13 mouse cellular contexts compared by ENCODE assay signal in the genomic region with DNA sequence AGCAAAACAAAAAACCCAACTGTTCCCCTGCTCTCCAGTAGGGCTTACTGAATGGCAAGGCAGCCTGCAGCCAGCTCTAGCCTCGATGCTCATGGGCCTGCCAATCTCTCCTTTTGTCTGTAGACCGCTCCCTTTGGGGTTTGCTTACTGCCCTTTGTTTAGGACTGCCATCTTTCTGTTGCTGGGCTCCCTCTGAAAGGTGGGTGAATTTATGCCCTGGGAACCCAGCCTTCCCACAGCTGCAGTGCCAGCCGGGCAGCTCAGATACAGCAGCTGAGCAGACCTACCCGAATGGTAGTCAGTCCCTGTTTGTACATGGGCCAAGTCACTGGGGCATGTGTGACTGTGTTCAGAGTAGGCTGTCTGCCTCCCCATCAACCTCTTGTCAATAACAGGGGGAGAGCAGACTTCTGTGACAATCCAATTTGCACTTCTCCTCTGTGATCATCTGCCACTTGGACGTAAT. TPM values are rescaled to one million over a fixed set of nuclear protein-coding genes. Genes with fewer than 3 reads are reported as not detected.
DNase-seq lines count a peak whose midpoint lies in the region; ATAC-seq lines count a peak whose summit lies in the region.
"Had no signal": no experiment of that assay in that cellular context is flagged by ENCODE, and none has a peak within 500 bp of the region (broad histone marks: within the 10 kb centered on the region; RNA-seq: fewer than 3 reads in every experiment).

No protein-coding gene starts in this region.

- H3K27me3 ChIP-seq in forebrain, embryonic 14.5 days (replicated peaks; ENCODE audit: control insufficient read depth, insufficient read depth, low read length): no peaks in the 10 kb centered on the region
- no peaks in the 10 kb centered on the region for H3K27me3 ChIP-seq in midbrain, embryonic 11.5 days (ENCODE audit: control insufficient read depth, insufficient read depth, low read length)
- no peaks in the 10 kb centered on the region for H3K27me3 ChIP-seq in kidney, embryonic 15.5 days
- H3K27me3 ChIP-seq: embryonic facial prominence, embryonic 15.5 days had no signal

- no peaks in the 10 kb centered on the region for H3K9me3 ChIP-seq in forebrain, embryonic 14.5 days (replicated peaks; ENCODE audit: control insufficient read depth, low read length)
- no peaks in the 10 kb centered on the region for H3K9me3 ChIP-seq in midbrain, embryonic 11.5 days (ENCODE audit: control insufficient read depth, low read length)
- no peaks in the 10 kb centered on the region for H3K9me3 ChIP-seq in kidney, embryonic 15.5 days (replicated peaks)
- H3K9me3 ChIP-seq: embryonic facial prominence, embryonic 15.5 days had no signal

- WGBS in forebrain, embryonic 14.5 days: 3% methylated on average over 5 of the region's 5 CpGs
- 17% methylated on average over 5 of the region's 5 CpGs for WGBS in midbrain, embryonic 11.5 days
- 72% methylated on average over 5 of the region's 5 CpGs for WGBS in kidney, embryonic 15.5 days

- no peak overlapping the region for H3K4me2 ChIP-seq in forebrain, embryonic 14.5 days (ENCODE audit: low read length)
- peak overlapping the region; percentile 19; the same call in 1 of the 2 replicates for H3K4me2 ChIP-seq in midbrain, embryonic 11.5 days
- no peak overlapping the region for H3K4me2 ChIP-seq in kidney, embryonic 15.5 days
- H3K4me2 ChIP-seq: embryonic facial prominence, embryonic 15.5 days had no signal

- H3K27ac ChIP-seq in forebrain, embryonic 14.5 days (ENCODE audit: low read depth, low read length): peak overlapping the region; percentile 88
- peak overlapping the region; percentile 88 for H3K27ac ChIP-seq in midbrain, embryonic 11.5 days (ENCODE audit: low read depth, low read length)
- no peak overlapping the region for H3K27ac ChIP-seq in kidney, embryonic 15.5 days
- H3K27ac ChIP-seq: embryonic facial prominence, embryonic 15.5 days; kidney, postnatal 0 days had no signal

- ATAC-seq in forebrain, embryonic 14.5 days: peak; percentile 96
- peak; percentile 92 for ATAC-seq in midbrain, embryonic 11.5 days (ENCODE audit: low FRiP score)
- no peak for ATAC-seq in kidney, embryonic 15.5 days (replicated peaks; ENCODE audit: low FRiP score)

- H3K9ac ChIP-seq in forebrain, embryonic 14.5 days (ENCODE audit: low read length): no peak overlapping the region
- peak overlapping the region; percentile 51; the same call in 1 of the 2 replicates for H3K9ac ChIP-seq in midbrain, embryonic 11.5 days (ENCODE audit: low read length)
- H3K9ac ChIP-seq in kidney, embryonic 15.5 days: no peak overlapping the region
- H3K9ac ChIP-seq: embryonic facial prominence, embryonic 15.5 days had no signal

- no peak overlapping the region for H3K4me3 ChIP-seq in forebrain, embryonic 14.5 days (ENCODE audit: low read depth, low read length)
- H3K4me3 ChIP-seq in midbrain, embryonic 11.5 days (ENCODE audit: low read depth, low read length): no peak overlapping the region
- no peak overlapping the region for H3K4me3 ChIP-seq in kidney, embryonic 15.5 days (replicated peaks)
- H3K4me3 ChIP-seq: embryonic facial prominence, embryonic 15.5 days had no signal

- peak; percentile 18 for DNase-seq in right cerebral cortex, postnatal 4 days
- no peak for DNase-seq in right cerebral cortex, postnatal 36 days (ENCODE audit: low spot score in 2 of 2)
- DNase-seq in forebrain, embryonic 14.5 days (ENCODE audit: low spot score): peak; percentile 95
- DNase-seq in midbrain, embryonic 11.5 days (ENCODE audit: low spot score, missing footprints): peak; percentile 95
- DNase-seq in retina, postnatal 1 day: peak; percentile 56
- no peak for DNase-seq in urinary bladder, postnatal 36 days (ENCODE audit: low spot score in 2 of 2)
- no peak for DNase-seq in thymus, postnatal 25 days
- DNase-seq: gastrocnemius, postnatal 14 days; lung, postnatal 10 days; thymus, adult 18-20 months had no signal

- no peaks in the 10 kb centered on the region for H3K36me3 ChIP-seq in forebrain, embryonic 14.5 days (ENCODE audit: control insufficient read depth, insufficient read depth, low read length)
- H3K36me3 ChIP-seq in midbrain, embryonic 11.5 days (ENCODE audit: control insufficient read depth, insufficient read depth, low read length): no peaks in the 10 kb centered on the region
- H3K36me3 ChIP-seq in kidney, embryonic 15.5 days: no peaks in the 10 kb centered on the region
- H3K36me3 ChIP-seq: embryonic facial prominence, embryonic 15.5 days had no signal

- peaks cover 18% of the 10 kb centered on the region for H3K4me1 ChIP-seq in forebrain, embryonic 14.5 days (ENCODE audit: control insufficient read depth, insufficient read depth, low read length)
- H3K4me1 ChIP-seq in midbrain, embryonic 11.5 days (ENCODE audit: control insufficient read depth, insufficient read depth, low read length): peaks cover 9% of the 10 kb centered on the region
- H3K4me1 ChIP-seq in kidney, embryonic 15.5 days: no peaks in the 10 kb centered on the region
- H3K4me1 ChIP-seq: embryonic facial prominence, embryonic 15.5 days had no signal

RNA-seq across cellular contexts. Expression of a gene that starts 28.9 kb away (rescaled TPM):
- 9.3 and 11.6 TPM in 2 replicates for polyA plus RNA-seq in forebrain, embryonic 14.5 days (2014; fragmentation: Nextera tagmentation; extraction: Ambion mirVana)
- polyA plus RNA-seq in midbrain, embryonic 11.5 days (2014; fragmentation: Nextera tagmentation; extraction: Ambion mirVana): 16.1 and 18.5 TPM in 2 replicates
- 12.0 and 12.8 TPM in 2 replicates for polyA plus RNA-seq in kidney, embryonic 15.5 days (2015; fragmentation: Nextera tagmentation; extraction: Ambion mirVana)

Comparison
In these comparisons a context has a peak if more than half of its experiments do, and no peak if none do; other contexts are left out.
1. DNase-seq: peak in right cerebral cortex, postnatal 4 days (single experiment), forebrain, embryonic 14.5 days (single experiment), midbrain, embryonic 11.5 days (single experiment) and retina, postnatal 1 day (single experiment); none in right cerebral cortex, postnatal 36 days (0 of 2), urinary bladder, postnatal 36 days (0 of 2) and thymus, postnatal 25 days (single experiment).